Mouse (Mus musculus) layer of hippocampus, adult 11-12 months (tissue): Measurements from ENCODE around the gene Ctr9.
A peak's percentile ranks its signal among the peaks of the same experiment; 100 is the strongest.

Experiments
- DNase-seq: peaks from one replicate; pipeline ENCODE4 v3.0.0; 2022; ENCODE audit warnings: low spot score

Ctr9 gene

DNA sequence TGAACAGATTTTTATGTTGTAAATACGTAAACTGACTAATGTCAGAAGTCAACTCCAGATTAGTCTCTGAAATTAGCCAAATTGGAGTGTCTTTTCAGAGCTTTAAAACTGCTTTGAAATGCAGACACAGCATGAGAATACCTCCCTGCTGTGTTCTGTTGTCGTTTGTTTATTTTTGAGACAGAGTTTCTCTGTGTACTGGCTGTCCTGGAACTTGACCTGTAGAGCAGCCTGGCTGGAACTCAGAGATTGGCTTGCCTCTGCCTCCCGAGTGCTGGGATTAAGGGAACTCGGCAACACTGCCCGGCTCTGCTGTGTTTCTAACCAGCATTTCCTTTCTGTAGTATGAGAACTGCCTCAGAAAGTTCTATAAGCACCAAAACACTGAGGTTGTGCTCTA lies 20.2 kb downstream of the Ctr9 start:
- no peak for DNase-seq

- DNase-seq = peak; percentile 67
Measured at GRCm38 (mm10) chr7:111049652-111050421, 21.1 kb downstream of the Ctr9 start.

DNA sequence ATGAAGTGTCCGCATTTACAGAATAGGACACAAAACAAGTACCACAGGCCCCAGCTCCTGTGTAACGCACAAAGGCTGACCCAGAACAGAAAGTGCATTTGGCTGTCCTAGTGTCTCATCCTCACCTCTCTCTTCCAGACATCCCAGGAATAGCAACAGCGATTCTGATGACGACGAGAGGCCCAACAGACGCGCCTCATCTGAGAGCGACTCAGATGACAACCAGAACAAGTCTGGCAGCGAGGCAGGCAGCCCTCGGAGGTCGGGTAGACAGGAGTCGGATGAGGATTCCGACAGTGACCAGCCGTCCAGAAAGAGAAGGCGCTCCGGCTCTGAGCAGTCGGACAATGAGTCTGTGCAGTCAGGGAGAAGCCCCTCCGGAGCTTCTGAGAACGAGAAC lies 26.5 kb downstream of the Ctr9 start:
- no peak for DNase-seq

DNA sequence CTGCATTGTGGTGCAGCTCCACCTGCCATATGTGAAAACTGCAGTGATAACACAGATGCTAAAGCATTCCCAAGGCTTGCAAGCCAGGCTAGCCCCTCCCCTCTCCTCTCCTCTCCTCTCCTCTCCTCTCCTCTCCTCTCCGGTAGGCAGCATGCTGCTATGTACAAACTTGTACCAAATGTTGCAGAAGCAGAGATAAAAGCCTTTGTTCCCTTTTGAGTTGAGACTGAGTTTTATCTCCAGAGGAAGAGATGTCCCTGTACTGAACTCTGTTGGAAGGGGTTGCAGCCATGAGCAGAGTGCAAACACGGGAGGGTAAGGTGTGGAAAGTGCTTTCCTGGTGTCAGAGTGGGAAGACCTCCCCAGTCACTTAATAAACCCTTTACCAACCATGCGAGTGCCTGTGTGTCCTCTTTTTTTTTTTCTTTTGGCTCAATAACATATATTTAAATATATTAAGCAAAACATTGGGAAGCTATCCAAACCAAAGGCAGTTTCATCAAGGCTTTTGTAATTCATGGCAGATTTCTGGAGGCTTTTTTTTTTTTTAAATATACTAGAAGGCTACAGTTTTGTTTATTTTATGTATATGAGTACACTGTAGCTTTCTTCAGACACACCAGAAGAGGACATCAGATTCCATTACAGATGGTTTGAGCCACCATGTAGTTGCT lies 27.4 kb downstream of the Ctr9 start:
- DNase-seq = no peak

GRCm38 (mm10) chr7:111059527-111059926 lies 30.8 kb downstream of the Ctr9 start:
- no peak for DNase-seq

DNA sequence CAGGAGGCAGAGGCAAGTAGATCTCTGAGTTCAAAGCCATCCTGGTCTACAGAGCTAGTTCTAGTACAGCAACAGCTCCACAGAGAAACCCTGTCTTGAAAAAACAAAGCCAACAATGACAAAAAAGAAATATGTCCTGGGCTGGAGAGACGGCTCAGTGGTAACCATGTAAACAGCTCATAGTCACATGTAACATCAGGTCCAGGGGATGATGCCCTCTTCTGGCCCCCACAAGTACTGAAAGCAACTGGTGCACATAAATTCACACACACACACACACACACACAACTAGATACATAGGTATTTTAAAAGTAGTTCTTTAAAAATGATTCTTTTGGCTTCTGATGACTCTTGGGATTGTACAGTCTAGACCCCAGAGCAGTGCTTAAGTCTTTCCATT lies 34.2 kb downstream of the Ctr9 start:
- DNase-seq = no peak

DNA sequence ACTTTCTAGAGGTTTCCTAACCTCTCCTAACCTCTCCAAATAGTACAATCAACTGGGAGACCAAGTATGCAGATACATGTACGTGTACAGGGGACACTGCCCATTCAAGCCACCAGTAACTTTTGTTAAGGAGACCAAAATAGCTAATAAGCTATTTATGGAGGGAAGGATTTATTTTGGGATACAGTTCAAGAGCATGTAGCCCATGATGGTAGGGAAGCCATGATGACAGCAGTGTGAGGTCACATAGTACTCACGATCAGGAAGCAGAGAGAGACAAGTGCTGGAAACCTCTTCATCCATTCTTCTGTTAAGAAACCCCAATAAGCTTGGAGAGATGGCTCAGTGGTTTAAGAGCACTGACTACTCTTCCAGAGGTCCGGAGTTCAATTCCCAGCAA lies 39.4 kb downstream of the Ctr9 start:
- DNase-seq = no peak

DNA sequence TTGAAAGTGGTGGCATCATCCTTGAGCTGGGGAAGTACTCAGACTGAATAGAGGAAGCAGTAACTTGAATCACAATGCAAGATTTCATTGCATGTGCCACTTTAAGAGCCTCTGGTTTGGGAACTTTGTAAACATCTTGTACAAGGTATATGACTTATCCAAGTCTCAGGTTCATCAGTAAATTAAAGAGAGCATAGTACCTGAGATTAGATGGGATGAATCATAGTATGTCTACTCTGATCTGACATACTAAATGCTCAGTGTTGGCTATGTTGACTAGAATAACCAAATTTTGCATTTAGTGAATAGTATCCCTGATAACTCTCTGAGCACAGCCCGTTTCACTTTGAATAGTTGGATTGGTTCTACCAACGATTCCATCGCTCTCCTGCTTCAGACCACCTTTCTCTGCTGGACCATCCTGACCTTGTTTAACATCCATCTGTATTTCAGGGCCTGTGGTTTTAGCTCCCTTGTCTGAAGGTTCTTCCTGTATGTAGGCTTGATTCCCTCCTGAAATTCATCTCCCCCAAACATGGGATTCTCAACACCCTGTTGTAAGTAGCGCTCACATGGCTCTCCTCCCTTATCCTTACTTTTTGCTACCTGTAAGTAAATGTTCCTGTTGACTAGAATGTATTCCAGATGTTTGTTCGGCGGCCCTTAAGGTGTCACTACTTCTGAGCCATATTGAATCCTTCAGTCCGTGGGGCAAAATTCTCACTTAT lies 40.9 kb downstream of the Ctr9 start:
- no peak for DNase-seq

DNA sequence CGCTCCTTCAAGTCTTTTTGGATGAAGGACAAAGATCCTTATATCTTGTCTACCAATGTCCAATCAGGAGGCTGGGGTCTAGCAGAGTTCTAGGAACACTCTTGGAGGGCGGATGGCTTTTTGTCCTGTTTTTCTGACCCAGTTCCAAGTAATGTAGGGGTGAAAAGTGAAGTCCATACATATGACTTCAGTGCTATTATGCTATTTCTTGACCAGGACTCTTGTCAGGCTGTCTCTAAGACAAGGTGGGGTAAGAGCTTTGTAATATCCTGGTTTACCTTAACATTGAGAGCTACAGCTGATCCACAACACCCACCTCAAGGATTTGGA lies 41.4 kb downstream of the Ctr9 start:
- no peak for DNase-seq

DNA sequence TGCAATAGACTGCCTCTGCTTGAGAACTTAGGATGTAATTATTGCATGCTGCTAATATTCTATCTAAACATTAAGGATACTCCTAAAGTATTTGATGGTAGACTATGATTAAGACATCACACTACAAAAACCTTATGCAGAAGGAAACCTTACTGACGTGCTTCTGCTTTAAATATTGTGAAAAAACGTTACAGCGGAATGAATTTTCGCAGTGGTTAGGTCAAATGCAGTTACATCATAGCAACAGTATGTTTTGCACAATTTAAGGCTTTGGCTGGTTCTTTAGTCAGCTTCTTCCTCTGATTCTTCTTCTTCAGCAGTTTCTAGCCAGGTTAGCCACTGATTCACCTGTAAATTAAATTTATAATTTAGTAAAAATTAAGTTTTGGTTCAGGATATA lies 43.7 kb downstream of the Ctr9 start:
- DNase-seq = no peak

GRCm38 (mm10) chr7:111075288-111075687 lies 46.5 kb downstream of the Ctr9 start:
- DNase-seq = no peak

DNA sequence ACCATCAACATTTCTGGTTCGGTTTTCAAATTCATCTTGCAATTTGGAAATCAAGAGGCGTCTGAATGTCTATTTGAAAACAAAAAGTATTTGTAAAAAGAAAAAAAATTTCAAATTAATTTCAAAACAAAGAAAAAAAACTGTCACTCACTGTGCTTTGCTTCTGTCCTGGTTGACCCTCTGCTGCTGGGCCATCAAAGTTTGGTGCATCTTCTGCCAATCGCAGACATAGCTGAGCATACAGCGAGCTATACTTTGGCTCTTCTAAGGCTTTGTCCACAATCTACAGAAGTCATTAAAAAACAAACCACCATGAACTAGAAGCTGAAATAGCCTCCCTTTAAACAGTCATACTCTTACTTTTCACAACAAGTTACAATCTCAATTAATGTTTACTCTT lies 49.5 kb downstream of the Ctr9 start:
- DNase-seq = no peak

DNA sequence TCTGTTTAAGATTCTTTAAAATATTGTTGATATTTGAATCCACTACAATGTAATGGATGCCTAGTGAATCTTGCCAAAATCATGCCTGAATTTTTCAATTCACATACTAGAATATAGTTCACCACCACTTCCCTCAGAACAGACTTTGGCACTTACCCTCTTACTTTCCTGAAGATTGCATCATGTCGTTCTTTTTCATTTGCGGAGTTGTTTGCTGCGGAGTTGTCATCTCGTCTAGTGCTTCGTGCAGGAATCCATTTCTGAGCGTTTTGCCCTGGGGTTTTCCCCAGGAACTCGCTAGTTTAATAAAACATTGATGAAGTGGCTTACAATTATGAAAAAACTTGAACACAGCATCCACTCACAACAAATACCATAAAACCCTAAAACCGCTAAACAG lies 51.3 kb downstream of the Ctr9 start:
- DNase-seq = no peak

- no peak for DNase-seq
Measured at GRCm38 (mm10) chr7:111080876-111081275, 52.1 kb downstream of the Ctr9 start.

DNA sequence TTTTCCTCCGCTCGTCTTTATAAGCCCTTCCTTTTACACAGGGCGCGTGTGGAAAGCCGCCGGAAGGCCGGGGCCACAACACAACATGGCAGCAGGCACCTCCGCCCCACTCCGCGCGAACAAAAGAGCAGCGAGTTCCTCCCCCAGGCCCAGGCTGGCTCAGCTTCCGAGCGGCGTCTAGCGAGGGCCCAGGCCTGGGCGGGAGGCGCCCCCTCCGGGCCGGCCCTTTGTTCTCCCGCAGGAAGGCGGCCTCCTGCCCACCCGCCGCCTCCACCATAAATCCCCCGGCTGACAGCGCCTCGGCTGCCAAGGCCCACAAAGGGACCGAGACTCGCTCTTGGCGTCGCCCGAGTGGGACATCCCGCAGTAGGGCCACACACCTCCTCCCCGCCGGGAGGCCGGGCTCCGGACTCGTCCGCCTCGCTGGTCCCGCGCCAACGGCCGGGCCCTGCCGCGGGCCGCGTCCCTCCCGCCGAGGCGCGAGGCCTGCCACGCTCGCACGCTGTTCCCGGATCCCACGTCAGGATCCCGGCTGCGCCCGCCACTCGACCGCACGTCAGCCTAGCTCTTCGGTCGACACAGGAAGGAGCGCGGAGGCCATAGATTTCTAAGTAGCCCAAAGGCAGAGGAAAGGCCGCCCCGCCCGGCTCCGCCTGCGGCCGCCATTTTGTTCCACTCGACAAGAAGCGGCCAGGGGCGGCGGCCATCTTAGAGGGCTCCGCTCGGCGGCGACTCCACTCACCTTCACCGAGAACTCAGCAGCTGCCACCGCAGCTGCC lies 53.5 kb downstream of the Ctr9 start:
- peak; percentile 89 for DNase-seq

DNA sequence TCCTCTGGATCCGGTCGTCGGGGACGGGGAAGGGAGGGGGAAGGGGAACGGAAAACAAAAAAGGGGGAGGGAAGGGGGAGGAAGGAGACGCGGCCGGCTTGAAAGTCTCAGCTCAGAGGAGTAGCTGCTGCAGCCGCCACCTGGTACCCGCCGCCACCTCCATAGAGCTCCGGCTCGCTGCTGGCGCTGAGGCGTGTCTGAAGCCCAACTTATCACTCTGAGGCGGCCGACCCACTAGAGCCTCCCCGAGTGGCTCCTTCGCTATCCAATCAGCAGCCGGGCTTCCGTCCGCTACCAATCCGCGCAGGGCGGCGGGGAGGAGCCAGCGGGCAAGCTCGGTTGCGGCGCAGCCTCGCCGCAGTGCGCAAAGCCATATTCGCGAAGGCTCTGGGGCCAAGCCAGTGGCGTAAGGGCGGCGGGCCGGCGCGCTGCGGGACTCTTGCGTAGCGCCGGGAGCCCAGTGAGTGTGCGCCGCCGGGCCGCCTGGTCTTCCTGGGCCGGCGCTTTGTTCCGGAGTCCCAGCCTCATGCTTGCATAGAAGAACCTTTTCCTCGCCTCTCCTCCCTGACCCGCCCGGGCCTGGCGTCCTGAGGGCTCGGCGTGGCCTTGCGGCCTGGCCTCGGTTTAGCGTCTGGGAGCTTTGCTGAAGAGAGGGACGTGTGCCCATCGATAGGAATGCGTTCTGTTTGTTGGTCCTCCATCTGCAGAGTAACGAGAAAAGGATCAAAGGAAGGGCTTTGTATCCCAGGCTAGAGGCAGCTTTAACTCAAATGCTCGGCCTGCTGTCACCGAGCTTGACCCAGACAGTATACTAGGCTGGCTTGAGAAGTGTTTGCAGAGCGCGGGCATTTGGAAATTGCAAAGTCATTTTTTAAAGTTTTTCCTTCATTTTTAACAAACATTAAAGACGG lies 54.3 kb downstream of the Ctr9 start, which contains the start of gene Eif4g2:
Gene Eif4g2 (minus strand): TSS at position 209 of the 911 bp plus-strand sequence.
- peak; percentile 99 for DNase-seq

- DNase-seq = no peak
Measured at GRCm38 (mm10) chr7:111083733-111084120, 55.0 kb downstream of the Ctr9 start.

GRCm38 (mm10) chr7:111084443-111084842 lies 55.7 kb downstream of the Ctr9 start:
- no peak for DNase-seq

DNA sequence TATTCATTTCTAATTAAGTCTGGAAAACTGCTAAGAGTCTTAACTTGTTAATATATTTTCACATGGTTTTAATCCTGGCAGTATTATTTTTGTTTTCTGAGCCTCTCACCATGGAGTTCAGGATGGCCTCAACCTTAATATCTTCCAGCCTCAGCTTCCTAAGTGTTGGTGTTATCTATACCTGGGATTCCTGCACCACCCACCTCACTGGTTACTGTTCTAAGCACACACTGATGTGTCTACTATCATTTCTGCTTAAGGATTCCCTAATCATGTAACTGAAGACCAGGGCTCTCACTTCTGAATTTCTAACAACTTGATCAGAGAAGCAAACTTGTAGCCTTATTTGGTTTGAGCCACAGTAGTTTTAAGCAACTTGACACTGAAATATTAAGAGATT lies 56.4 kb downstream of the Ctr9 start:
- no peak for DNase-seq

GRCm38 (mm10) chr7:111095169-111095568 lies 66.4 kb downstream of the Ctr9 start:
- DNase-seq = no peak

GRCm38 (mm10) chr7:111098196-111098595 lies 69.4 kb downstream of the Ctr9 start:
- no peak for DNase-seq
